Mouse (Mus musculus): Measurements from ENCODE around the gene Tmem39a. TPM values are rescaled to one million over a fixed set of nuclear protein-coding genes. Genes with fewer than 3 reads are reported as not detected.

Gene Tmem39a
- total and polyA plus RNA-seq, 3 experiments: 52.3 to 137 (median 61.9) TPM

DNA sequence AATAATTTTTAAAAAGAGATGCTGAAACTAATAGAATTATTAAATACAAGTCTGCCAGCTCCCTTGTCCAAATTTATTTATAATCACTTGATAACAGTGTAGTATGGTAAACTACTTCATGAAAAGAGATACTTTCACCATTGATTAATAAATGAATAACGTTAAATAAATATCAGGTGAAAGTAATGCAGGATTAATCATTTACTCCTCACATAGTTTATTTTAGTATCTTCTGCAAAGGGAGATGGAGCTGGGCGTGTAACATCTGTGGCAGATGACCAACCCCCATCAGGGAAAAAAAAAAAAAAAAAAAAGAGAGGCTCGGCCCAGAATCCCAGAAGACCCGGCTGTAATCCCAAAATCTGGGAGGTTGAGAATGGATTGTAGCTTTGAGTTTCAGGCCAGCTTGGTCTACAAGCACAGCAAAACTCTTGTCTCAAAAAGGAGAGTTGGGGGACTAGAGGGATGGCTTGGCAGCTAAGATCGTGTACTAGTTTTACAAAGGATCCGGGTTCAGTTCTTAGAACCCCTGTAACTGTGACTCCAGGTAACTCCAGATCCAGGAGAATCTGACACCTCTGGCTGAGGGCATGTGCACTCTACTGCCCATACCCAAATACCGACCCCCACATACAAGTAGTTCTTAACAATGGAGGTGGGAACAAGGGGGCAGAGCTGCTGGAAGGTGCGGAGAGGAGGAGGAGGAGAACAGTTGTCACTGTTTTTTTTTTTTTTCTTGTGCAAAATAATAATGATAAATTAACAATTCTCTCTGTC is 37.1 kb upstream of the Tmem39a start:
- Histone ChIP-seq H3K79me2 (replicated peaks; ENCODE audit: control insufficient read depth, extremely low read depth, insufficient read depth, poor library complexity, severe bottlenecking) (peaks cover 33% of the 10 kb centered on the region), H3K9ac (ENCODE audit: insufficient read depth, low read depth) (peak overlapping the region; percentile 72), H3K4me1 (ENCODE audit: control insufficient read depth in 1 of 2, insufficient read depth in 2 of 2) (peaks cover 5 to 42% of the 10 kb centered on the region in 2 experiments; a peak in 3 of 4 replicates), H3K4me2 (ENCODE audit: insufficient read depth, low read depth, poor library complexity, severe bottlenecking) (peak overlapping the region; percentile 99), H3K36me3 (replicated peaks in 1 of 2; ENCODE audit: control insufficient read depth in 1 of 2, insufficient read depth in 1 of 2, low read length in 1 of 2) (peaks cover 32 to 51% of the 10 kb centered on the region in 2 experiments), H3K9me3 (replicated peaks; ENCODE audit: low read length) (no peaks in the 10 kb centered on the region), H3K27ac (ENCODE audit: insufficient read depth, low read depth) (no peak overlapping the region), H3K4me3 (replicated peaks in 1 of 3; ENCODE audit: low read depth in 2 of 3, low read length in 2 of 3, poor library complexity in 1 of 3) (peak overlapping the region; percentile 53 to 72 (median 65)), H3K27me3 (replicated peaks) (no peaks in the 10 kb centered on the region)
- TF ChIP-seq ZNF384 (IDR thresholded peaks at IDR 0.05; ENCODE audit: low read depth, low read length): peak; percentile 90
- no peak for TF ChIP-seq POLR2A (IDR thresholded peaks at IDR 0.05; ENCODE audit: low read depth, low read length)
- TF ChIP-seq CTCF (conservative IDR thresholded peaks at IDR 0.05 in 1 of 2, IDR thresholded peaks at IDR 0.05 in 1 of 2; ENCODE audit: low read depth in 2 of 2, low read length in 2 of 2): no peak
- DNase-seq (ENCODE audit: extremely low read depth): no peak
- dilution Hi-C loops (cut with MboI; ENCODE audit: extremely low pct_ligation_motif_present, extremely low pct_unique_long_range_greater_than_20kb, low sequenced_read_pairs): no loop called here
- in situ Hi-C loops (cut with MboI; ENCODE audit: low pct_ligation_motif_present, low pct_unique_long_range_greater_than_20kb, low sequenced_read_pairs): loop anchor here (25.0 kb wide), 1 partner anchor 509 kb away; no protein-coding TSS in a partner anchor

DNA sequence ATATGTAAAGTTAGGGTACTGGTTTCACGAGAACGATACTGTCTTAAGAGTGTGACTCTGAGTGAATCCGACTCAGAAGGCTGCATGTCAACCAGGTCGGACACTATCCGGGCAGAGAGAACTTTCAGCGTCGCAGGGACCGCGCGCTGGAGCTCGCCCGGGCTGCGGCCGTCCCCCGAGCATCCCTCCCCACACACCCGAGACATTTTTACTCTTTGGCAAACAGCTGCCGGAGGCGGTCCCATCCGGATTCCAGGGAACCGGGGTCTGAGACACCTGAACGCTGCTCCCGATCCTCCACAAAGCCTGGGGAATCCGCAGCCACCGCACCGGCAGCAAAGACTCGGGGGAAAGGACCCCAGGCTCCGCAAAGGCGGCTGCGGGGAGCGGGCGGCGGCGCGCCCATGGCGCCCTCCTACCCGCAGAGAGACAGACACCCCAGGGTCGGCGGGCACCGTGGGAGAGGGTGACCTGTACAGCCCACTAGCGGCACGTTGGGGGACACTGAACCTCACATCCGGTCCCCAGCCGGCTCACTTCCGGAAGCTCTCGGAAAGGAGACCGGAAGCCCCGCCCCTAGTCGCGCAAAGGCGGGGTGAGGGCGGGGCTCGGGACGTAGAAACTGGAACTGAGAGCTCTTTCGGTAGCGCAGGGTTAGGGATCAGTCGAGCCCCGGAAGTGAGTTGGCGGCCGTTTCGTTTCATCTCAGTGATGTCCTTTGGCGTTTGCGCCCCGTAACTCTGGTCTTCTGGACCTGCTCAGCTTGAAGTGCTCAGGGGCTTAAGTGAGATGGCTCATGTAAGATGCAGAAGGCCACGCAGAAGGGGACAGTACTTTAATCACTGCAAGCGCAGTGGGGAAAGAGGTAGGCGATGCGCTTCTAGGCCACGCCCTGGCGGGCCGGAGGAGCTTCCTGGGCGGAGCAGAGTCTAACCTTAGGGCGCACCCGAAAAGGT is 36.1 kb upstream of the Tmem39a start, which contains the start of gene Timmdc1:
Gene Timmdc1, minus strand, starts transcription at position 535 of the 956 bp plus-strand sequence.
- Histone ChIP-seq H3K9ac (ENCODE audit: insufficient read depth, low read depth) (peak within 1 kb of the TSS; percentile 72), H3K79me2 (replicated peaks; ENCODE audit: control insufficient read depth, extremely low read depth, insufficient read depth, poor library complexity, severe bottlenecking) (peaks cover 33% of the 10 kb centered on the region), H3K36me3 (replicated peaks in 1 of 2; ENCODE audit: control insufficient read depth in 1 of 2, insufficient read depth in 1 of 2, low read length in 1 of 2) (peaks cover 37 to 53% of the 10 kb centered on the region in 2 experiments), H3K4me1 (ENCODE audit: control insufficient read depth in 1 of 2, insufficient read depth in 2 of 2) (peaks cover 5 to 42% of the 10 kb centered on the region in 2 experiments; a peak in 3 of 4 replicates), H3K4me2 (ENCODE audit: insufficient read depth, low read depth, poor library complexity, severe bottlenecking) (peak within 1 kb of the TSS; percentile 99), H3K9me3 (replicated peaks; ENCODE audit: low read length) (no peaks in the 10 kb centered on the region), H3K4me3 (replicated peaks in 1 of 3; ENCODE audit: low read depth in 2 of 3, low read length in 2 of 3, poor library complexity in 1 of 3) (peak within 1 kb of the TSS; percentile 68 to 84 (median 72)), H3K27ac (ENCODE audit: insufficient read depth, low read depth) (peak within 1 kb of the TSS; percentile 95), H3K27me3 (replicated peaks) (no peaks in the 10 kb centered on the region)
- in situ Hi-C loops (cut with MboI; ENCODE audit: low pct_ligation_motif_present, low pct_unique_long_range_greater_than_20kb, low sequenced_read_pairs) (loop anchor here (25.0 kb wide), 1 partner anchor 510 kb away; no protein-coding TSS in a partner anchor), dilution Hi-C loops (cut with MboI; ENCODE audit: extremely low pct_ligation_motif_present, extremely low pct_unique_long_range_greater_than_20kb, low sequenced_read_pairs) (no loop called here)
- DNase-seq (ENCODE audit: extremely low read depth): peak; percentile 99
- TF ChIP-seq ZC3H11A (IDR thresholded peaks at IDR 0.05; ENCODE audit: low read depth, low read length) (no peak), JUND (conservative IDR thresholded peaks at IDR 0.05; ENCODE audit: low read depth, low read length) (no peak), MYC (IDR thresholded peaks at IDR 0.05; ENCODE audit: low read depth, low read length) (peak; percentile 45; the same call in 1 of the 2 replicates), CHD2 (IDR thresholded peaks at IDR 0.05; ENCODE audit: low read length) (peak; percentile 49; the same call in 1 of the 2 replicates), KAT2A (IDR thresholded peaks at IDR 0.05; ENCODE audit: insufficient replicate concordance, low read length) (peak; percentile 77; the same call in 1 of the 2 replicates), MAX (IDR thresholded peaks at IDR 0.05; ENCODE audit: low read length) (peak; percentile 75), PAX5 (IDR thresholded peaks at IDR 0.05; ENCODE audit: low read length) (no peak), JUN (IDR thresholded peaks at IDR 0.05; ENCODE audit: insufficient read depth, low read depth, low read length) (no peak), ZMIZ1 (IDR thresholded peaks at IDR 0.05; ENCODE audit: low read depth, low read length) (peak; percentile 43; the same call in 1 of the 2 replicates), TBP (conservative IDR thresholded peaks at IDR 0.05; ENCODE audit: low read depth, low read length) (peak; percentile 87), EP300 (IDR thresholded peaks at IDR 0.05; ENCODE audit: low read length) (no peak), CTCF (conservative IDR thresholded peaks at IDR 0.05 in 1 of 2, IDR thresholded peaks at IDR 0.05 in 1 of 2; ENCODE audit: low read depth in 2 of 2, low read length in 2 of 2) (peak in 1 of 2 experiments; percentile 34; a peak in 1 of 4 replicates), ELF1 (IDR thresholded peaks at IDR 0.05; ENCODE audit: low read depth, low read length) (peak; percentile 96), POLR2A (IDR thresholded peaks at IDR 0.05; ENCODE audit: low read depth, low read length) (peak; percentile 98), UBTF (IDR thresholded peaks at IDR 0.05; ENCODE audit: low read depth, low read length) (0 out of 2 replicates have a peak, but pooled peaks have one; percentile 32), NRF1 (IDR thresholded peaks at IDR 0.05; ENCODE audit: low read depth, low read length) (peak; percentile 47; the same call in 1 of the 2 replicates), USF1 (IDR thresholded peaks at IDR 0.05; ENCODE audit: low read depth, low read length) (no peak), HCFC1 (IDR thresholded peaks at IDR 0.05; ENCODE audit: low read depth, low read length) (peak; percentile 83), SIN3A (IDR thresholded peaks at IDR 0.05; ENCODE audit: low read length) (peak; percentile 76), GABPA (IDR thresholded peaks at IDR 0.05; ENCODE audit: insufficient replicate concordance, low read depth, low read length) (no peak), MAZ (IDR thresholded peaks at IDR 0.05; ENCODE audit: low read depth, low read length) (peak; percentile 96), MXI1 (IDR thresholded peaks at IDR 0.05; ENCODE audit: low read depth, low read length) (peak; percentile 96), CHD1 (IDR thresholded peaks at IDR 0.05; ENCODE audit: low read depth, low read length) (no peak), RCOR1 (conservative IDR thresholded peaks at IDR 0.05; ENCODE audit: low read depth, low read length) (no peak), RAD21 (IDR thresholded peaks at IDR 0.05; ENCODE audit: low read depth, low read length) (no peak; the same call in 1 of the 2 replicates), NELFE (IDR thresholded peaks at IDR 0.05; ENCODE audit: low read depth, low read length) (peak; percentile 93)
